Mouse (Mus musculus): ENCODE data around the gene Zfand3.

DNA sequence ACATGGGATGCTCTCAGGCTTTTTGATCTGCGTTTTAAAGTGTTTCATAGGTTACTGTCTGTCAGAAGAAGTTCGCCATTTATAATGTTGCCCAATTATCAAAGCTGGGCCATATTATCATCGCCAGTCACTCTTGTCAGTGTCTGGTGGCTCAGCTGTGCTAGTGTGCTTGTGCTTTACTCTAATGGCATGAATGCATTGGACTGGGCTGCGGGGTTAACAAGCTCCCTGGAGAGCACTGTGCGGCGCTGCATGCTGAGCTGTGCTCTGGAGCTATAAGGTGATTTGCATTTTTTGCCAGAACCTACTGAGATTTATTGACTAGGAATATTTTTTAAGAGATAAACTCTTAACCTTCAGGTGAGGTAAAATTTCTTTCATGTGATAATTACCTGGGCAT, 145.4 kb downstream of the Zfand3 start:
- no peak for TF ChIP-seq CTCF (IDR thresholded peaks at IDR 0.05; ENCODE audit: low read depth)
- TF ChIP-seq EP300 (IDR thresholded peaks at IDR 0.05; ENCODE audit: low read depth): no peak

Data from liver, embryonic 14.5 days (tissue).